ENCODE assay signal across 9 mouse cellular contexts in the genomic region with DNA sequence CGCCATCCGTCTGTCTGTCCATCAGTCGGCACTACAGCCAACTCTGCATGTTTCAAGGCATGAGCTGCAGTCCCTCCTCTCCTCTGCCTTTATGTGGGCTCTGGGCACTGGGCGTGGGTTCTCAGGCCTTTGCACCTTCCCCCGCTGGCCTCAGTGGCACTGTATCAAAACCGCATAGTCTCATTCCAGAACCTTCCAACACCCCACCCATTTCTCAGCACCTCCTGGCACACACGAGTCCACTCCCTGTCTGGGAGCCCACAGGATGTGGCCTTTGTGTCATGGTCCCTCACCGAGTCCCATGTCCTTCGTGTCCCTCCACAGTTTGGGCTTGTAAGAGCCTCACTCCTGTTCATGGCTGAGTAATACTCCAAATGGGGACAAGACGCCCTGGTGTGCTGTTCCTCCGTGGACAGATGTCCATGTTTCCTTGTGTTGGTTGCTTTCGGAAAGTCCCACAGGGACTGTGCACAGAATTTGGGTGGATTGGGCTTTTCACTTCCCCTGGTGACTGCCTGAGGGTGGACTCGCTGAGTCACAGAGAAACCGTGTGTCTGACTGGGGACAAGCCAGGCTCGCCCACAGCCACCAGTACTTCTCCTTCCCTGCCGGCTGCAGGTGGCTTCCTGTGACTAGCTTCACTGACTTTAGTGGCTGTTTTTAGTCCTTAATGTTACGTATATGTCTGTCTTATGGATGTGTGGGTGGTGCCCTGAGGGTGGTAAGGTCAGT. TPM values are rescaled to one million over a fixed set of nuclear protein-coding genes. Genes with fewer than 3 reads are reported as not detected.
A peak's percentile ranks its signal among the peaks of the same experiment; 100 is the strongest.
DNase-seq lines count a peak whose midpoint lies in the region; ATAC-seq and TF ChIP-seq lines count a peak whose summit lies in the region.
"Had no signal": no experiment of that assay in that cellular context is flagged by ENCODE, and none has a peak within 500 bp of the region (broad histone marks: within the 10 kb centered on the region; RNA-seq: fewer than 3 reads in every experiment).

No protein-coding gene starts in this region.

- no peak overlapping the region; the same call in 1 of the 2 replicates for H3K4me3 ChIP-seq in spleen, adult 2 months (ENCODE audit: extremely low read depth, insufficient read depth, insufficient read length)
- no peak overlapping the region for H3K4me3 ChIP-seq in lung, embryonic 15.5 days
- peak overlapping the region; percentile 0; the same call in 1 of the 2 replicates for H3K4me3 ChIP-seq in thymus, adult 2 months (ENCODE audit: control insufficient read depth, insufficient read depth, low read length)
- no peak overlapping the region for H3K4me3 ChIP-seq in forebrain, embryonic 12.5 days (replicated peaks)
- H3K4me3 ChIP-seq: myocyte had no signal

- no peaks in the 10 kb centered on the region for H3K9me3 ChIP-seq in lung, embryonic 15.5 days
- H3K9me3 ChIP-seq in forebrain, embryonic 12.5 days = no peaks in the 10 kb centered on the region

- H3K9ac ChIP-seq in lung, embryonic 15.5 days = no peak overlapping the region
- no peak overlapping the region for H3K9ac ChIP-seq in forebrain, embryonic 12.5 days

- DNase-seq in frontal cortex, postnatal 36 days (ENCODE audit: low spot score in 2 of 2) = peak; percentile 68
- DNase-seq in frontal cortex, postnatal 25 days (ENCODE audit: low spot score in 2 of 2) = no peak
- DNase-seq in spleen, adult 2 months (ENCODE audit: low read depth in 1 of 2, low spot score in 2 of 2) = peak in 1 of 2 experiments; percentile 74
- DNase-seq in spleen, adult 12 weeks (ENCODE audit: low spot score) = no peak
- DNase-seq in thymus, adult 2 months = peak; percentile 64
- DNase-seq in urinary bladder, postnatal 10 days (ENCODE audit: low spot score) = no peak

- no peak for TF ChIP-seq POLR2A in spleen, adult 2 months (IDR thresholded peaks at IDR 0.05; ENCODE audit: low read depth, low read length)
- TF ChIP-seq POLR2A in thymus, adult 2 months (IDR thresholded peaks at IDR 0.05; ENCODE audit: control insufficient read depth, extremely low read depth, insufficient read depth, low read length, poor library complexity) = no peak

- H3K27ac ChIP-seq in spleen, adult 2 months (ENCODE audit: insufficient read depth, low read length) = peak overlapping the region; percentile 93
- peak overlapping the region; percentile 72 for H3K27ac ChIP-seq in lung, embryonic 15.5 days
- peak overlapping the region; percentile 93 for H3K27ac ChIP-seq in thymus, adult 2 months (ENCODE audit: control insufficient read depth, insufficient read depth, low read length)
- no peak overlapping the region for H3K27ac ChIP-seq in forebrain, embryonic 12.5 days

- H3K27me3 ChIP-seq in spleen, adult 2 months (ENCODE audit: control insufficient read depth, insufficient read depth, low read length) = no peaks in the 10 kb centered on the region
- H3K27me3 ChIP-seq in lung, embryonic 15.5 days = no peaks in the 10 kb centered on the region
- no peaks in the 10 kb centered on the region for H3K27me3 ChIP-seq in thymus, adult 2 months (ENCODE audit: control insufficient read depth, insufficient read depth, low read length)
- H3K27me3 ChIP-seq in forebrain, embryonic 12.5 days = no peaks in the 10 kb centered on the region

- H3K36me3 ChIP-seq in spleen, adult 2 months (ENCODE audit: control insufficient read depth, insufficient read depth, low read length) = no peaks in the 10 kb centered on the region
- no peaks in the 10 kb centered on the region for H3K36me3 ChIP-seq in lung, embryonic 15.5 days
- H3K36me3 ChIP-seq in thymus, adult 2 months (ENCODE audit: control insufficient read depth, insufficient read depth, low read length) = no peaks in the 10 kb centered on the region
- peaks cover 12% of the 10 kb centered on the region; the same call in 1 of the 2 replicates for H3K36me3 ChIP-seq in forebrain, embryonic 12.5 days (replicated peaks)

- peak overlapping the region; percentile 3; the same call in 1 of the 2 replicates for H3K4me2 ChIP-seq in lung, embryonic 15.5 days
- H3K4me2 ChIP-seq in forebrain, embryonic 12.5 days = no peak overlapping the region

- no peak for TF ChIP-seq CTCF in spleen, adult 2 months (IDR thresholded peaks at IDR 0.05; ENCODE audit: extremely low read depth, insufficient read depth, insufficient read length, insufficient replicate concordance)
- no peak for TF ChIP-seq CTCF in thymus, adult 2 months (IDR thresholded peaks at IDR 0.05; ENCODE audit: borderline replicate concordance, control insufficient read depth, extremely low read depth, insufficient read depth, low read length, poor library complexity)

- peaks cover 94% of the 10 kb centered on the region for H3K4me1 ChIP-seq in spleen, adult 2 months (ENCODE audit: control insufficient read depth, insufficient read depth, insufficient read length)
- peaks cover 74% of the 10 kb centered on the region for H3K4me1 ChIP-seq in lung, embryonic 15.5 days
- peaks cover 97% of the 10 kb centered on the region for H3K4me1 ChIP-seq in thymus, adult 2 months (replicated peaks; ENCODE audit: control insufficient read depth, insufficient read depth, low read length)
- H3K4me1 ChIP-seq in forebrain, embryonic 12.5 days = peaks cover 49% of the 10 kb centered on the region

- WGBS in spleen, adult 2 months = 26% methylated on average over 17 of the region's 17 CpGs
- WGBS in lung, embryonic 15.5 days = 87% methylated on average over 17 of the region's 17 CpGs
- WGBS in thymus, adult 2 months = 23% methylated on average over 17 of the region's 17 CpGs
- 96% methylated on average over 17 of the region's 17 CpGs for WGBS in forebrain, embryonic 12.5 days

- ATAC-seq in lung, embryonic 15.5 days (ENCODE audit: borderline replicate concordance, extremely low read depth, low FRiP score, low TSS enrichment) = no peak
- ATAC-seq in forebrain, embryonic 12.5 days (ENCODE audit: low FRiP score) = no peak

RNA-seq across cellular contexts. Expression of gene Pip5k1c, which starts 5.8 kb away (rescaled TPM):
- 93.2 and 111 TPM in 2 replicates for polyA plus RNA-seq in spleen, adult 2 months (2012; rRNA removed)
- 45.4 and 47.0 TPM in 2 replicates for polyA plus RNA-seq in lung, embryonic 15.5 days (2015; fragmentation: Nextera tagmentation; extraction: Ambion mirVana)
- 212 and 239 TPM in 2 replicates for polyA plus RNA-seq in thymus, adult 2 months (2012; rRNA removed)
- polyA plus RNA-seq in forebrain, embryonic 12.5 days (2016; fragmentation: Nextera tagmentation; extraction: Ambion mirVana) = 84.1 and 98.7 TPM in 2 replicates

RNA-seq across cellular contexts. Expression of gene Tjp3, which starts 7.2 kb away (rescaled TPM):
- polyA plus RNA-seq in spleen, adult 2 months (2012; rRNA removed) = 8.1 and 10.6 TPM in 2 replicates
- polyA plus RNA-seq in lung, embryonic 15.5 days (2015; fragmentation: Nextera tagmentation; extraction: Ambion mirVana) = 26.4 and 28.8 TPM in 2 replicates
- 27.5 and 34.5 TPM in 2 replicates for polyA plus RNA-seq in thymus, adult 2 months (2012; rRNA removed)
- 9.7 and 11.4 TPM in 2 replicates for polyA plus RNA-seq in forebrain, embryonic 12.5 days (2016; fragmentation: Nextera tagmentation; extraction: Ambion mirVana)

RNA-seq across cellular contexts. Expression of gene Cactin, which starts 22.4 kb away (rescaled TPM):
- polyA plus RNA-seq in spleen, adult 2 months (2012; rRNA removed) = 38.6 and 44.8 TPM in 2 replicates
- polyA plus RNA-seq in lung, embryonic 15.5 days (2015; fragmentation: Nextera tagmentation; extraction: Ambion mirVana) = 48.4 and 49.9 TPM in 2 replicates
- polyA plus RNA-seq in thymus, adult 2 months (2012; rRNA removed) = 89.3 and 89.6 TPM in 2 replicates
- 60.8 and 61.8 TPM in 2 replicates for polyA plus RNA-seq in forebrain, embryonic 12.5 days (2016; fragmentation: Nextera tagmentation; extraction: Ambion mirVana)

RNA-seq across cellular contexts. Expression of gene Tbxa2r, which starts 30.0 kb away (rescaled TPM):
- polyA plus RNA-seq in spleen, adult 2 months (2012; rRNA removed) = 68.1 and 92.5 TPM in 2 replicates
- polyA plus RNA-seq in lung, embryonic 15.5 days (2015; fragmentation: Nextera tagmentation; extraction: Ambion mirVana) = 17.8 and 18.3 TPM in 2 replicates
- 310 and 312 TPM in 2 replicates for polyA plus RNA-seq in thymus, adult 2 months (2012; rRNA removed)
- polyA plus RNA-seq in forebrain, embryonic 12.5 days (2016; fragmentation: Nextera tagmentation; extraction: Ambion mirVana) = 2.1 and 2.9 TPM in 2 replicates

RNA-seq across cellular contexts. Expression of gene Apba3, which starts 31.8 kb away (rescaled TPM):
- 63.0 and 77.1 TPM in 2 replicates for polyA plus RNA-seq in spleen, adult 2 months (2012; rRNA removed)
- 60.7 and 66.5 TPM in 2 replicates for polyA plus RNA-seq in lung, embryonic 15.5 days (2015; fragmentation: Nextera tagmentation; extraction: Ambion mirVana)
- polyA plus RNA-seq in thymus, adult 2 months (2012; rRNA removed) = 125 and 136 TPM in 2 replicates
- polyA plus RNA-seq in forebrain, embryonic 12.5 days (2016; fragmentation: Nextera tagmentation; extraction: Ambion mirVana) = 31.1 and 33.3 TPM in 2 replicates

Comparison
In these comparisons a context has a peak if more than half of its experiments do, and no peak if none do; other contexts are left out.
1. DNase-seq: peak in frontal cortex, postnatal 36 days (2 of 2) and thymus, adult 2 months (single experiment); none in frontal cortex, postnatal 25 days (0 of 2), spleen, adult 12 weeks (single experiment) and urinary bladder, postnatal 10 days (single experiment).